Mouse (Mus musculus): ENCODE measurements around the gene Jade1. TPM values are rescaled to one million over a fixed set of nuclear protein-coding genes. Genes with fewer than 3 reads are reported as not detected.

Gene Jade1
- polyA plus RNA-seq (2016; fragmentation: Nextera tagmentation; extraction: Ambion mirVana), result 13.2 and 13.4 TPM in 2 replicates

GRCm38 (mm10) chr3:41555491-41556381 is at the start of gene Jade1:
TSS of gene Jade1 (plus strand) at chr3:41555731.
- Histone ChIP-seq H3K9me3 (no peaks in the 10 kb centered on the region), H3K27ac (no peak within 1 kb of the TSS), H3K4me1 (no peaks in the 10 kb centered on the region), H3K4me3 (no peak within 1 kb of the TSS), H3K27me3 (no peaks in the 10 kb centered on the region), H3K4me2 (replicated peaks) (no peak within 1 kb of the TSS), H3K36me3 (no peaks in the 10 kb centered on the region), H3K9ac (no peak within 1 kb of the TSS)
- ATAC-seq (ENCODE audit: insufficient number of reproducible peaks, insufficient read depth, low FRiP score, low TSS enrichment), result no peak
- 94% methylated on average over 36 of the region's 36 CpGs for WGBS

DNA sequence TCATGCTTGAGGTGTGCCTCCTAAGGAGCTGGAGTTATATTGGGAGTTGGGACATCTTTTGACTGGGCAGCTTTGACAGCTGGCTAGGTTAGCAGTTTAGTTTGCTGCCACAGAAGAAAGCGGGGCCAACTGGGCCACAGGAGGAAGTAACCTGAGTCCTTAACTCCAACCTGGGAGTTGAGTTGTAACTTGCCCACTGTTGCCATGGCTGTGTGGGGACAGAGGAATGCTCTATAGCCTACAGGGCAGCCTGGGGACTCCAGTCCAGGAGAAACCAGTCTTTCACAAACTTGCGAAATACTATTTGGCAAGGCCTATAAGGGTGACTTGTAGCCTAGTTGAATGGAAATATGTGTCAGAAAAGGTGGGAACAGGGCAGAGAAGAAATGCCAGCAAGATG is 46.1 kb upstream of the Jade1 start:
- Histone ChIP-seq H3K36me3 (no peaks in the 10 kb centered on the region), H3K27ac (no peak overlapping the region), H3K4me1 (no peaks in the 10 kb centered on the region), H3K4me3 (no peak overlapping the region), H3K27me3 (no peaks in the 10 kb centered on the region), H3K9ac (no peak overlapping the region), H3K4me2 (replicated peaks) (no peak overlapping the region), H3K9me3 (no peaks in the 10 kb centered on the region)
- 76% methylated on average over 2 of the region's 2 CpGs for WGBS
- no peak for ATAC-seq (ENCODE audit: insufficient number of reproducible peaks, insufficient read depth, low FRiP score, low TSS enrichment)

GRCm38 (mm10) chr3:41510191-41510590 is 45.3 kb upstream of the Jade1 start:
- no peak overlapping the region for H3K9ac ChIP-seq
- no peaks in the 10 kb centered on the region for H3K4me1 ChIP-seq
- H3K36me3 ChIP-seq, result no peaks in the 10 kb centered on the region
- 72% methylated on average over 9 of the region's 9 CpGs for WGBS
- H3K4me3 ChIP-seq, result no peak overlapping the region
- no peaks in the 10 kb centered on the region for H3K27me3 ChIP-seq
- H3K9me3 ChIP-seq, result no peaks in the 10 kb centered on the region
- no peak overlapping the region for H3K27ac ChIP-seq
- ATAC-seq (ENCODE audit: insufficient number of reproducible peaks, insufficient read depth, low FRiP score, low TSS enrichment), result no peak
- no peak overlapping the region for H3K4me2 ChIP-seq (replicated peaks)

DNA sequence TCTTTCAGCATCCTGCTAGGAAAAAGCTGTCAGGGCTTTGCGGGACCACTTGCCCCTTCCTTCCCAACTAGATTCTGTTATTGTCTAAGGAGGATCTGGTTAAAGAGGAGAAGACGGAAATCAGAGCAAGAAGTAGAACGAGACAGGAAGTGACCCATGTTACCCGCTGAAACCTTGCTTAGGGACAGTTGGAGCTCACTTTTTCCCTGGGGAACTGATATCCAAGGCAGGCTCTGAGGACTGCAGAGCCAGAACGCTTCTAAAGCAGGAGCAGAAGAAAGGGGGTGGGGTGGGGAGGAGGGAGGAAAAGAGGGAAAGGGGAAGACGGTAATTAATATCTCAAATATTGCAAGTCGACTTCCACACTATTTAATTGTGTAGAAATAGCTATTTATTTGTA is 44.8 kb upstream of the Jade1 start:
- Histone ChIP-seq H3K27ac (no peak overlapping the region), H3K9me3 (no peaks in the 10 kb centered on the region), H3K36me3 (no peaks in the 10 kb centered on the region), H3K4me2 (replicated peaks) (no peak overlapping the region), H3K4me3 (no peak overlapping the region), H3K27me3 (no peaks in the 10 kb centered on the region), H3K4me1 (no peaks in the 10 kb centered on the region), H3K9ac (no peak overlapping the region)
- no peak for ATAC-seq (ENCODE audit: insufficient number of reproducible peaks, insufficient read depth, low FRiP score, low TSS enrichment)
- 49% methylated on average over 7 of the region's 7 CpGs for WGBS

DNA sequence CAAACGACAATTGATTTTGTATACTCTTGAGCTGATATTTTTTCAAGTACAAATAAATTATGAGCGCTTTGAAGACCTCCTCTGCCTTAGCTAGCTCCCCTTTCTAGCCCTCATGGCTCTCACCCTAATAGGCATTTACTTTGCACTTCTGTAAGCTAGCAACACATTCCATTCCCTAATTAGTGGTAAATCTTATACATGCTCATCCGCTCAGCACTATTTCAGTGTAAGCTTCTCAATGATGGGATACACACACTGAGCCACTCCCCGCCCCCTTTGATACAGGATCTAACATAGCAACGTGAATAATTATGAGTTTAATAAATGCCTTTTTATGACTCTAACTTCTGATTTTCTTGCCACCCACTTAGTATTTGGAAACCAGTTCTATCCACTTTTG is 41.5 kb upstream of the Jade1 start:
- Histone ChIP-seq H3K27ac (no peak overlapping the region), H3K36me3 (no peaks in the 10 kb centered on the region), H3K9ac (no peak overlapping the region), H3K4me3 (no peak overlapping the region), H3K4me1 (no peaks in the 10 kb centered on the region), H3K27me3 (no peaks in the 10 kb centered on the region), H3K4me2 (replicated peaks) (no peak overlapping the region), H3K9me3 (no peaks in the 10 kb centered on the region)
- ATAC-seq (ENCODE audit: insufficient number of reproducible peaks, insufficient read depth, low FRiP score, low TSS enrichment), result no peak
- WGBS, result 63% methylated on average over 5 of the region's 5 CpGs

DNA sequence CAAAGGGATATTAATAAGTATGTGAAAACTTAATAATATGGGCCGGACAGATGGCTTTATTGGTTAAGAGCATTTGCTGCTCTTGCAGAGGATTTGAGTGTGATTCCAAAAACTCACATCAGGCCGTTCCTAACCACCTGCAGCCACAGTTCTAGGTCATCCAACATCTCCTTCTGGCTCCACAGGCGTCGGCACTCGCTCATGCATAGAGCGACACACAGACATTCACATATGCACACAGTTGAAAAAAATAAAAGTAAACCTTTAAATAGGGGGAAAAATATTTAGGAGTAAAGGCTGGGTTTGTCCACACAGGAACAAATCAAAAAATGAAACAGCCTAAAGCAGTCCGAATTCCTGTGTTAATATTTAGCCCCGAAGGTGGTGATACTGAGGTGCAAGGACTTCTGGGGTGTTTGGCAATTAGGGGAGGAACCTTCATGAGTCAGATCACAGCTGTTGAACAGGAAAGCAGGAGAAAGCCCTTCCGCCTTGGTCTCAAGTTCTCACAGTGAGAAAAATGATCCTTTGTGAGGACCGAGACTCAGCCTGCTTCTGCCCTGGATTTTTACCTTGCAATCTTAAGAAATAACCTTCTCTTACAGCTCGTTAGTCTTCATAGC is 40.7 kb upstream of the Jade1 start:
- Histone ChIP-seq H3K4me3 (no peak overlapping the region), H3K4me2 (replicated peaks) (no peak overlapping the region), H3K27ac (no peak overlapping the region), H3K36me3 (no peaks in the 10 kb centered on the region), H3K27me3 (no peaks in the 10 kb centered on the region), H3K9ac (no peak overlapping the region), H3K9me3 (no peaks in the 10 kb centered on the region), H3K4me1 (no peaks in the 10 kb centered on the region)
- no peak for ATAC-seq (ENCODE audit: insufficient number of reproducible peaks, insufficient read depth, low FRiP score, low TSS enrichment)
- WGBS, result 69% methylated on average over 11 of the region's 11 CpGs

- no peak for ATAC-seq (ENCODE audit: insufficient number of reproducible peaks, insufficient read depth, low FRiP score, low TSS enrichment)
- Histone ChIP-seq H3K9me3 (no peaks in the 10 kb centered on the region), H3K36me3 (no peaks in the 10 kb centered on the region), H3K4me1 (no peaks in the 10 kb centered on the region), H3K4me3 (no peak overlapping the region), H3K9ac (no peak overlapping the region), H3K4me2 (replicated peaks) (no peak overlapping the region), H3K27ac (no peak overlapping the region), H3K27me3 (no peaks in the 10 kb centered on the region)
- 78% methylated on average over 8 of the region's 8 CpGs for WGBS
Observed at GRCm38 (mm10) chr3:41516961-41517518, 38.5 kb upstream of the Jade1 start.

DNA sequence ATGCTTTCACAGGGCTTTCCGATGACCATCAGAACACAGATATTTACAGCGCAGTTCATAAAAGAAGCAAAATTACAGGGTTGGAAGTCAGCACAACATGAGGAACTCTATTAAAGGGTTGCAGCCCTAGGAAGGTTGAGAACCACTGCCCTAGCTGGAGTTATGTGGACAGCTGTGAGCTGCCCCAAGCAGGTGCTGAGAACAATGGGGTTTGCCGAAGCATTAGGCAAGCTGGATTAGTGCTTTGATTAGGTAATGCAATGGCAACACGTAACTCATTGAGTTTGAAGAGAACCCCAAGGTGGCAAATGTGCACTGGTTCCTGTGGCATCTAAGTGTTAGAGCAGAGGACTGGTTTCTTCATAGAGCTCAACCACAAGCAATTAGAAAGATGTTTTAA is 34.6 kb upstream of the Jade1 start:
- 89% methylated on average over 4 of the region's 4 CpGs for WGBS
- Histone ChIP-seq H3K4me3 (no peak overlapping the region), H3K27me3 (no peaks in the 10 kb centered on the region), H3K9ac (no peak overlapping the region), H3K27ac (no peak overlapping the region), H3K9me3 (0 out of 2 replicates have a peak, but pooled peaks cover 3% of the 10 kb centered on the region), H3K4me2 (replicated peaks) (no peak overlapping the region), H3K4me1 (no peaks in the 10 kb centered on the region), H3K36me3 (no peaks in the 10 kb centered on the region)
- ATAC-seq (ENCODE audit: insufficient number of reproducible peaks, insufficient read depth, low FRiP score, low TSS enrichment), result no peak

- Histone ChIP-seq H3K4me3 (no peak overlapping the region), H3K27me3 (no peaks in the 10 kb centered on the region), H3K27ac (no peak overlapping the region), H3K4me2 (replicated peaks) (no peak overlapping the region), H3K4me1 (no peaks in the 10 kb centered on the region), H3K9ac (no peak overlapping the region), H3K9me3 (0 out of 2 replicates have a peak, but pooled peaks cover 3% of the 10 kb centered on the region), H3K36me3 (no peaks in the 10 kb centered on the region)
- no peak for ATAC-seq (ENCODE audit: insufficient number of reproducible peaks, insufficient read depth, low FRiP score, low TSS enrichment)
- 57% methylated on average over 3 of the region's 3 CpGs for WGBS
Observed at GRCm38 (mm10) chr3:41521733-41522132, 33.8 kb upstream of the Jade1 start.

- Histone ChIP-seq H3K36me3 (no peaks in the 10 kb centered on the region), H3K27me3 (no peaks in the 10 kb centered on the region), H3K9ac (no peak overlapping the region), H3K9me3 (0 out of 2 replicates have a peak, but pooled peaks cover 3% of the 10 kb centered on the region), H3K27ac (no peak overlapping the region), H3K4me2 (replicated peaks) (no peak overlapping the region), H3K4me1 (no peaks in the 10 kb centered on the region), H3K4me3 (no peak overlapping the region)
- 39% methylated on average over 18 of the region's 18 CpGs for WGBS
- ATAC-seq (ENCODE audit: insufficient number of reproducible peaks, insufficient read depth, low FRiP score, low TSS enrichment), result no peak
Observed at GRCm38 (mm10) chr3:41522226-41523005, 33.1 kb upstream of the Jade1 start.

GRCm38 (mm10) chr3:41523006-41523375 is 32.5 kb upstream of the Jade1 start:
- no peak overlapping the region for H3K27ac ChIP-seq
- H3K9ac ChIP-seq, result no peak overlapping the region
- H3K36me3 ChIP-seq, result no peaks in the 10 kb centered on the region
- WGBS, result 49% methylated on average over 2 of the region's 2 CpGs
- H3K4me3 ChIP-seq, result no peak overlapping the region
- no peak for ATAC-seq (ENCODE audit: insufficient number of reproducible peaks, insufficient read depth, low FRiP score, low TSS enrichment)
- H3K9me3 ChIP-seq, result 0 out of 2 replicates have a peak, but pooled peaks cover 3% of the 10 kb centered on the region
- no peaks in the 10 kb centered on the region for H3K27me3 ChIP-seq
- no peaks in the 10 kb centered on the region for H3K4me1 ChIP-seq
- no peak overlapping the region for H3K4me2 ChIP-seq (replicated peaks)
